9 mouse cellular contexts compared by ENCODE assay signal in the genomic region with DNA sequence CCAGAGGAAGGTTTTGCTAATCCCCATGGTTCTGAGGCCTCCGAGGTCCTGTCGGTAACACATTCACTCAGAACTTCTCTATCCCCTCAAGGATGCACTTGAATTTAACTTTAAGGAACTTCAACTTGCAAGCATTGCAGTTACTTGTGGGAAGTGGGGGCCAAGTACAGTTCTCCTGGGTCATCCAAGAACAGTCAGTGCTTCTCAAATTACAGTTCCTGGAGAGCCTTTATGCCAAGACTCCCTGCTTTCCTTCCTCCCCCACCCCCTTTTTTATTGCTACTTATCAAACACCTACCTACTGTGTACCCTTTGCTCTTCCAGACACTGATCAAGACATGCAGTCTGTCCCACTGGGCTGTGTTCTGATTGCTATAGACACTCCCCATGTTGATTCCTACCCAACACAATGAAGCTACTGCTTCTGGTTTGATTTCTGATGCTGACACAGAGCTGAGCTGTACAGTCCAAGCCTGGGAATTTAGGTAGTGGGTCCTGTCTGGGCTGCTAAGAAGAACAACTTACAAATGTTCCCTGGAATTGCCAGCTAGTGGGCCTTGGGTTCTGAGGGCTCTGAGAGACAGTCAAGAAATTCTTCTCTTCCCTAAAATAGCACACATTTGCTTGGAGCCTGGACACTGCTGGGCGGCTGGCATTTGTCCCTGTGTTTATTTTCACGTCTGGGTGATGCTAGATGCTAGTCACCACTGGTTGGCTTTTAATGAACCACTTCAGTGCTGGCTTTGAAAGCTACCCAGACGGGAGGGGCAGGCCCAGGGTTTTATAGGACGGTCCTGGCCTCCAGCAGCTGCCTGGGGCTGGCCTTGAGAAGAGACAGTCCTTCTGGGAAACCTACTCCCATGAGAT.
DNase-seq lines count a peak whose midpoint lies in the region; ATAC-seq and TF ChIP-seq lines count a peak whose summit lies in the region.
"Had no signal": no experiment of that assay in that cellular context is flagged by ENCODE, and none has a peak within 500 bp of the region (broad histone marks: within the 10 kb centered on the region; RNA-seq: fewer than 3 reads in every experiment).

No protein-coding gene starts in this region.

- H3K36me3 ChIP-seq in heart, embryonic 11.5 days (ENCODE audit: control insufficient read depth, insufficient read depth, low read length) = no peaks in the 10 kb centered on the region
- H3K36me3 ChIP-seq in embryonic facial prominence, embryonic 11.5 days (replicated peaks; ENCODE audit: control insufficient read depth, insufficient read depth, low read depth, low read length) = no peaks in the 10 kb centered on the region
- no peaks in the 10 kb centered on the region for H3K36me3 ChIP-seq in heart, embryonic 16.5 days (ENCODE audit: control insufficient read depth, insufficient read depth)
- H3K36me3 ChIP-seq in lung, embryonic 14.5 days (ENCODE audit: insufficient read depth) = no peaks in the 10 kb centered on the region
- H3K36me3 ChIP-seq: midbrain, embryonic 12.5 days had no signal

- DNase-seq in heart, adult 11 months = peak; percentile 98
- no peak for DNase-seq in embryonic facial prominence, embryonic 11.5 days (ENCODE audit: low spot score)
- DNase-seq in lung, embryonic 14.5 days = peak; percentile 71
- DNase-seq in frontal cortex, adult 2 months (ENCODE audit: extremely low spot score in 1 of 2, low spot score in 1 of 2) = no peak
- no peak for DNase-seq in thymus, postnatal 4 days
- DNase-seq in left cerebral cortex, adult 2 months (ENCODE audit: extremely low spot score in 1 of 2, low spot score in 2 of 2) = no peak

- intact Hi-C loops in left cerebral cortex, adult 2 months (cut with DNase I) = no loop called here

- H3K4me2 ChIP-seq in heart, embryonic 11.5 days = no peak overlapping the region
- no peak overlapping the region for H3K4me2 ChIP-seq in embryonic facial prominence, embryonic 11.5 days (ENCODE audit: low read depth, low read length)
- H3K4me2 ChIP-seq in heart, embryonic 16.5 days (ENCODE audit: low read depth, low read length) = no peak overlapping the region
- no peak overlapping the region for H3K4me2 ChIP-seq in lung, embryonic 14.5 days
- H3K4me2 ChIP-seq: midbrain, embryonic 12.5 days had no signal

- TF ChIP-seq CTCF in lung, embryonic 14.5 days (IDR thresholded peaks at IDR 0.05; ENCODE audit: low read depth) = no peak
- TF ChIP-seq CTCF in left cerebral cortex, adult 2 months (IDR thresholded peaks at IDR 0.05) = no peak

- ATAC-seq in heart, embryonic 11.5 days (replicated peaks; ENCODE audit: insufficient number of reproducible peaks, low FRiP score, low TSS enrichment) = no peak
- 0 out of 2 replicates have a peak, but pooled peaks have one; percentile 48 for ATAC-seq in embryonic facial prominence, embryonic 11.5 days (replicated peaks; ENCODE audit: insufficient number of reproducible peaks, low FRiP score, low TSS enrichment, low read depth)
- ATAC-seq in heart, embryonic 16.5 days (replicated peaks; ENCODE audit: extremely low read depth, insufficient read depth, low FRiP score) = peak; percentile 87
- peak; percentile 90 for ATAC-seq in lung, embryonic 14.5 days (ENCODE audit: insufficient read depth)

- no peak overlapping the region for H3K9ac ChIP-seq in heart, embryonic 11.5 days (ENCODE audit: low read depth, low read length)
- H3K9ac ChIP-seq in embryonic facial prominence, embryonic 11.5 days (replicated peaks; ENCODE audit: low read length) = no peak overlapping the region
- H3K9ac ChIP-seq in heart, embryonic 16.5 days (ENCODE audit: low read length) = no peak overlapping the region
- H3K9ac ChIP-seq in lung, embryonic 14.5 days = no peak overlapping the region
- H3K9ac ChIP-seq: midbrain, embryonic 12.5 days had no signal

- no peak overlapping the region for H3K4me3 ChIP-seq in heart, embryonic 11.5 days (ENCODE audit: low read depth, low read length)
- H3K4me3 ChIP-seq in embryonic facial prominence, embryonic 11.5 days (ENCODE audit: low read depth, low read length) = no peak overlapping the region
- no peak overlapping the region for H3K4me3 ChIP-seq in heart, embryonic 16.5 days (ENCODE audit: low read length)
- no peak overlapping the region for H3K4me3 ChIP-seq in lung, embryonic 14.5 days (ENCODE audit: low read depth, low read length)
- H3K4me3 ChIP-seq in left cerebral cortex, adult 2 months = no peak overlapping the region
- H3K4me3 ChIP-seq: midbrain, embryonic 12.5 days had no signal

- no peaks in the 10 kb centered on the region for H3K4me1 ChIP-seq in heart, embryonic 11.5 days (ENCODE audit: control insufficient read depth, insufficient read depth, low read length)
- H3K4me1 ChIP-seq in embryonic facial prominence, embryonic 11.5 days (ENCODE audit: control insufficient read depth, insufficient read depth, low read length) = no peaks in the 10 kb centered on the region
- H3K4me1 ChIP-seq in heart, embryonic 16.5 days (ENCODE audit: control insufficient read depth, insufficient read depth, low read length) = peaks cover 16% of the 10 kb centered on the region
- peaks cover 7% of the 10 kb centered on the region; the same call in 1 of the 2 replicates for H3K4me1 ChIP-seq in lung, embryonic 14.5 days (ENCODE audit: insufficient read depth)

- H3K27ac ChIP-seq in heart, embryonic 11.5 days (ENCODE audit: low read depth, low read length) = no peak overlapping the region; the same call in 1 of the 2 replicates
- no peak overlapping the region for H3K27ac ChIP-seq in embryonic facial prominence, embryonic 11.5 days (replicated peaks; ENCODE audit: low read depth, low read length)
- peak overlapping the region; percentile 81 for H3K27ac ChIP-seq in heart, embryonic 16.5 days (ENCODE audit: low read length)
- H3K27ac ChIP-seq in lung, embryonic 14.5 days (ENCODE audit: low read depth) = peak overlapping the region; percentile 56; the same call in 1 of the 2 replicates
- H3K27ac ChIP-seq in left cerebral cortex, adult 2 months = no peak overlapping the region
- H3K27ac ChIP-seq: midbrain, embryonic 12.5 days had no signal

- H3K9me3 ChIP-seq in heart, embryonic 11.5 days (replicated peaks; ENCODE audit: control insufficient read depth, low read length) = 0 out of 2 replicates have a peak, but pooled peaks cover 4% of the 10 kb centered on the region
- H3K9me3 ChIP-seq in embryonic facial prominence, embryonic 11.5 days (replicated peaks; ENCODE audit: control insufficient read depth, low read length) = no peaks in the 10 kb centered on the region
- no peaks in the 10 kb centered on the region; the same call in 1 of the 2 replicates for H3K9me3 ChIP-seq in heart, embryonic 16.5 days (replicated peaks; ENCODE audit: control insufficient read depth, low read length)
- H3K9me3 ChIP-seq in lung, embryonic 14.5 days (ENCODE audit: low read depth, low read length) = no peaks in the 10 kb centered on the region

- WGBS in heart, embryonic 11.5 days (ENCODE audit: insufficient replicate concordance) = 39% methylated on average over 6 of the region's 6 CpGs
- WGBS in embryonic facial prominence, embryonic 11.5 days = 54% methylated on average over 6 of the region's 6 CpGs
- WGBS in heart, embryonic 16.5 days = 38% methylated on average over 6 of the region's 6 CpGs
- WGBS in lung, embryonic 14.5 days = 34% methylated on average over 6 of the region's 6 CpGs

- no peaks in the 10 kb centered on the region for H3K27me3 ChIP-seq in heart, embryonic 11.5 days (ENCODE audit: control insufficient read depth, insufficient read depth, low read length)
- no peaks in the 10 kb centered on the region for H3K27me3 ChIP-seq in embryonic facial prominence, embryonic 11.5 days (ENCODE audit: control insufficient read depth, insufficient read depth, low read length)
- no peaks in the 10 kb centered on the region for H3K27me3 ChIP-seq in heart, embryonic 16.5 days (ENCODE audit: control insufficient read depth, insufficient read depth, low read length)
- H3K27me3 ChIP-seq in lung, embryonic 14.5 days (ENCODE audit: insufficient read depth, low read length) = no peaks in the 10 kb centered on the region
- H3K27me3 ChIP-seq: midbrain, embryonic 12.5 days had no signal

Comparison
In these comparisons a context has a peak if more than half of its experiments do, and no peak if none do; other contexts are left out.
1. H3K27ac ChIP-seq: peak in heart, embryonic 16.5 days (single experiment) and lung, embryonic 14.5 days (single experiment); none in heart, embryonic 11.5 days (single experiment), embryonic facial prominence, embryonic 11.5 days (single experiment) and left cerebral cortex, adult 2 months (single experiment).
2. DNase-seq: peak in heart, adult 11 months (single experiment) and lung, embryonic 14.5 days (single experiment); none in embryonic facial prominence, embryonic 11.5 days (single experiment), frontal cortex, adult 2 months (0 of 2), thymus, postnatal 4 days (single experiment) and left cerebral cortex, adult 2 months (0 of 2).